Mouse (Mus musculus): ENCODE data around the gene Ror1.

DNA sequence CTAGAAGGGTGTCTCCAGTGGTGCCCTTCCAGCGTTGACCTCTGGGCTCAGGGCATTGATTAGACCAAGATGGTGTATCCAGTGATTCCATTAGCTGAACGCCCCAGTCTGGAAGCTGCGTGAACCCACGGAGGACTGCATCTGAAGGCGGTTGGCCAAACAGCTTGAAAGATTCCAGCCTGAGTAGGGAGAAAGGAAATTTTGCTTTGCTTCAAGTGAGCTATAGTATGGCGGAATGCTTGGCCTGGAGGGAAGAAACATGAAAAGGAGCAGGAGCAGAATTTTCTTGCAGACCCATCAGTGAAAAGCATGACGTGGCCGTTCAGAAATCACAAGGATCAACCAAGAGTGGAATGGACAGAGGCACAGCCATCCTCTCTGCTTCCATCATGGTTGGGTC lies 91.2 kb downstream of the Ror1 start:
- no peak for TF ChIP-seq CTCF (IDR thresholded peaks at IDR 0.05; ENCODE audit: insufficient read depth, low read depth, low read length)
- TF ChIP-seq POLR2A (IDR thresholded peaks at IDR 0.05; ENCODE audit: insufficient read depth, low read depth, low read length): no peak

All from olfactory bulb, adult 2 months (tissue).